11 mouse cellular contexts compared by ENCODE assay signal in the genomic region with DNA sequence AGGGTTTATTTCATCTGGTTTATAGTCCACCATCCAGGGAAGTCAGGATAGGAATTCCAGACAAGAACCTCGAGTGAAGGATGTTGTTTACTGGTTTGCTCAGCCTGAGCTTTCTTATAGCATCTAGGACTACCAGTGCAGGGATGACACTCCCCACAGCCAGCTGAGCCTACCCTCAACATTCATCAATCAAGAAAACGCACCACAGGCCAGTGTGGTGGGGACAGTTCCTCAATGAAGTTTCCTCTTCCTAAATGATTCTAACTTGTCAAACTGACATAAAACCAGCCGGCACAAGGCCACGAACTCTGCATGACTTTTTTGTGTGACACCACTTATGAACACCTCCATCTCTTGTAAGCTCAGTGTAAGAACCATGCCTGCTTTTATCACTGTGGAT.
"Had no signal": no experiment of that assay in that cellular context is flagged by ENCODE, and none has a peak within 500 bp of the region (broad histone marks: within the 10 kb centered on the region; RNA-seq: fewer than 3 reads in every experiment).

No protein-coding gene starts in this region.

- ATAC-seq: liver, postnatal 0 days; lung, postnatal 0 days; midbrain, embryonic 13.5 days; midbrain, embryonic 15.5 days had no signal

- DNase-seq: liver, postnatal 0 days; lung, adult 2 months; lung, postnatal 14 days; lung, postnatal 36 days; right cerebral cortex, postnatal 14 days; thymus, adult 2 months; thymus, postnatal 25 days; thymus, postnatal 4 days had no signal
